Comparison of ENCODE assay signal across 9 mouse cellular contexts in genomic region chr3:95134133-95134532, GRCm38 (mm10). TPM values are rescaled to one million over a fixed set of nuclear protein-coding genes. Genes with fewer than 3 reads are reported as not detected.
DNase-seq lines count a peak whose midpoint lies in the region; ATAC-seq and TF ChIP-seq lines count a peak whose summit lies in the region.
"Not testable (repeated sequence)": the region's sequence is repeated elsewhere in the genome, so short reads cannot be mapped to it uniquely, and the experiment has no call there.
"Had no signal": no experiment of that assay in that cellular context is flagged by ENCODE, and none has a peak within 500 bp of the region (broad histone marks: within the 10 kb centered on the region; RNA-seq: fewer than 3 reads in every experiment).

No protein-coding gene starts in this region.

- not testable (repeated sequence) for H3K9ac ChIP-seq in forebrain, embryonic 11.5 days (ENCODE audit: low read length); heart, embryonic 13.5 days; hindbrain, embryonic 16.5 days (ENCODE audit: low read depth, low read length); liver, embryonic 16.5 days (ENCODE audit: low read depth, low read length); midbrain, embryonic 13.5 days (replicated peaks)

- H3K4me3 ChIP-seq in forebrain, embryonic 11.5 days (ENCODE audit: low read depth, low read length), result not testable (repeated sequence)
- peak overlapping the region; percentile 73 for H3K4me3 ChIP-seq in heart, embryonic 13.5 days
- H3K4me3 ChIP-seq in hindbrain, embryonic 16.5 days (ENCODE audit: low read length), result peak overlapping the region; percentile 45
- H3K4me3 ChIP-seq in left cerebral cortex, adult 2 months, result peak overlapping the region; percentile 67; the same call in 1 of the 2 replicates
- peak overlapping the region; percentile 72 for H3K4me3 ChIP-seq in liver, embryonic 16.5 days (ENCODE audit: low read depth, low read length)
- H3K4me3 ChIP-seq in midbrain, embryonic 13.5 days (replicated peaks), result peak overlapping the region; percentile 72; the same call in 1 of the 2 replicates
- H3K4me3 ChIP-seq in small intestine, adult 2 months (ENCODE audit: low read depth, low read length), result peak overlapping the region; percentile 55; the same call in 1 of the 2 replicates

- not testable (repeated sequence) for H3K27me3 ChIP-seq in forebrain, embryonic 11.5 days (ENCODE audit: control insufficient read depth, insufficient read depth, low read length); heart, embryonic 13.5 days (replicated peaks); hindbrain, embryonic 16.5 days (replicated peaks; ENCODE audit: control insufficient read depth, insufficient read depth, low read length); liver, embryonic 16.5 days (ENCODE audit: control insufficient read depth, insufficient read depth, low read depth, low read length); midbrain, embryonic 13.5 days; small intestine, adult 2 months (ENCODE audit: control insufficient read depth, insufficient read depth, low read length)

- WGBS in forebrain, embryonic 11.5 days, result no CpG with 5 or more reads among the region's 12 CpGs
- WGBS in heart, embryonic 13.5 days, result no CpG with 5 or more reads among the region's 12 CpGs
- WGBS in hindbrain, embryonic 16.5 days, result no CpG with 5 or more reads among the region's 12 CpGs
- WGBS in liver, embryonic 16.5 days (ENCODE audit: insufficient replicate concordance), result no CpG with 5 or more reads among the region's 12 CpGs
- WGBS in midbrain, embryonic 13.5 days, result no CpG with 5 or more reads among the region's 12 CpGs
- WGBS in small intestine, adult 2 months, result no CpG with 5 or more reads among the region's 12 CpGs

- not testable (repeated sequence) for TF ChIP-seq CTCF in left cerebral cortex, adult 2 months (IDR thresholded peaks at IDR 0.05); small intestine, adult 2 months (IDR thresholded peaks at IDR 0.05; ENCODE audit: extremely low read depth, insufficient read length, insufficient replicate concordance, low read depth, low read length)

- TF ChIP-seq POLR2A in small intestine, adult 2 months (IDR thresholded peaks at IDR 0.05; ENCODE audit: low read depth, low read length), result not testable (repeated sequence)

- ATAC-seq in cerebellum, adult (ENCODE audit: insufficient number of reproducible peaks, low FRiP score, low TSS enrichment), result 0 out of 2 replicates have a peak, but pooled peaks have one; percentile 6
- ATAC-seq in forebrain, embryonic 11.5 days (replicated peaks; ENCODE audit: low FRiP score), result peak; percentile 40
- not testable (repeated sequence) for ATAC-seq in heart, embryonic 13.5 days (ENCODE audit: extremely low read depth, insufficient number of reproducible peaks, low FRiP score, low TSS enrichment)
- peak; percentile 73 for ATAC-seq in hindbrain, embryonic 16.5 days
- ATAC-seq in liver, embryonic 16.5 days (ENCODE audit: low read depth), result peak; percentile 41
- peak; percentile 72 for ATAC-seq in midbrain, embryonic 13.5 days

- not testable (repeated sequence) for H3K4me1 ChIP-seq in forebrain, embryonic 11.5 days (replicated peaks; ENCODE audit: control insufficient read depth, insufficient read depth, low read length); small intestine, adult 2 months (ENCODE audit: control insufficient read depth, insufficient read depth, insufficient read length, low read length)
- H3K4me1 ChIP-seq in heart, embryonic 13.5 days, result peaks cover 22% of the 10 kb centered on the region
- peaks cover 20% of the 10 kb centered on the region for H3K4me1 ChIP-seq in hindbrain, embryonic 16.5 days (ENCODE audit: control insufficient read depth, insufficient read depth, low read depth, low read length)
- H3K4me1 ChIP-seq in liver, embryonic 16.5 days (ENCODE audit: control insufficient read depth, low read depth, low read length), result peaks cover 26% of the 10 kb centered on the region
- peaks cover 23% of the 10 kb centered on the region for H3K4me1 ChIP-seq in midbrain, embryonic 13.5 days (replicated peaks)

- intact Hi-C loops in left cerebral cortex, adult 2 months (cut with DNase I), result not testable (repeated sequence)

- not testable (repeated sequence) for H3K27ac ChIP-seq in forebrain, embryonic 11.5 days (ENCODE audit: low read depth, low read length); heart, embryonic 13.5 days (replicated peaks); hindbrain, embryonic 16.5 days (ENCODE audit: low read depth, low read length); left cerebral cortex, adult 2 months; liver, embryonic 16.5 days (ENCODE audit: low read length); midbrain, embryonic 13.5 days; small intestine, adult 2 months (ENCODE audit: insufficient read depth, low read depth, low read length)

- H3K36me3 ChIP-seq in forebrain, embryonic 11.5 days (ENCODE audit: control insufficient read depth, insufficient read depth, low read length); hindbrain, embryonic 16.5 days (ENCODE audit: control insufficient read depth, insufficient read depth, low read length); liver, embryonic 16.5 days (ENCODE audit: control insufficient read depth, insufficient read depth): not testable (repeated sequence)
- H3K36me3 ChIP-seq in heart, embryonic 13.5 days, result peaks cover 37% of the 10 kb centered on the region
- peaks cover 27% of the 10 kb centered on the region for H3K36me3 ChIP-seq in midbrain, embryonic 13.5 days
- H3K36me3 ChIP-seq in small intestine, adult 2 months (ENCODE audit: control insufficient read depth, insufficient read depth, low read length), result peaks cover 19% of the 10 kb centered on the region

- not testable (repeated sequence) for H3K9me3 ChIP-seq in forebrain, embryonic 11.5 days (ENCODE audit: control insufficient read depth, low read length); heart, embryonic 13.5 days; hindbrain, embryonic 16.5 days (ENCODE audit: control insufficient read depth, low read length); liver, embryonic 16.5 days (replicated peaks; ENCODE audit: control insufficient read depth, low read length); midbrain, embryonic 13.5 days

- not testable (repeated sequence) for H3K4me2 ChIP-seq in forebrain, embryonic 11.5 days (ENCODE audit: low read depth, low read length, severe bottlenecking); heart, embryonic 13.5 days; hindbrain, embryonic 16.5 days (ENCODE audit: low read length); liver, embryonic 16.5 days (ENCODE audit: low read depth, low read length); midbrain, embryonic 13.5 days (replicated peaks)

- not testable (repeated sequence) for DNase-seq in forebrain, embryonic 11.5 days (ENCODE audit: low spot score); left cerebral cortex, adult 2 months (ENCODE audit: extremely low spot score in 1 of 2, low spot score in 2 of 2)

RNA-seq across cellular contexts. Expression of gene Lysmd1, which starts 0.2 kb away (rescaled TPM):
- 11.7 and 12.4 TPM in 2 replicates for polyA plus RNA-seq in forebrain, embryonic 11.5 days (2014; fragmentation: Nextera tagmentation; extraction: Ambion mirVana)
- 8.8 and 9.8 TPM in 2 replicates for polyA plus RNA-seq in heart, embryonic 13.5 days (2015; fragmentation: Nextera tagmentation; extraction: Ambion mirVana)
- 51.9 and 52.3 TPM in 2 replicates for polyA plus RNA-seq in hindbrain, embryonic 16.5 days (2015; fragmentation: Nextera tagmentation; extraction: Ambion mirVana)
- total RNA-seq in left cerebral cortex, adult 2 months (2021), result 10 to 100 TPM; 13.5 to 16.1 TPM
- 7.5 and 7.8 TPM in 2 replicates for polyA plus RNA-seq in liver, embryonic 16.5 days (2015; fragmentation: Nextera tagmentation; extraction: Ambion mirVana)
- polyA plus RNA-seq in midbrain, embryonic 13.5 days (2015; fragmentation: Nextera tagmentation; extraction: Ambion mirVana), result 36.2 and 38.1 TPM in 2 replicates
- polyA plus RNA-seq in small intestine, adult 2 months (2012; rRNA removed), result 1.8 and 5.0 TPM in 2 replicates

RNA-seq across cellular contexts. Expression of gene Scnm1, which starts 0.3 kb away (rescaled TPM):
- polyA plus RNA-seq in forebrain, embryonic 11.5 days (2014; fragmentation: Nextera tagmentation; extraction: Ambion mirVana), result 77.4 and 88.0 TPM in 2 replicates
- 51.7 and 54.2 TPM in 2 replicates for polyA plus RNA-seq in heart, embryonic 13.5 days (2015; fragmentation: Nextera tagmentation; extraction: Ambion mirVana)
- 83.2 and 83.6 TPM in 2 replicates for polyA plus RNA-seq in hindbrain, embryonic 16.5 days (2015; fragmentation: Nextera tagmentation; extraction: Ambion mirVana)
- 10 to 100 TPM; 45.6 to 49.7 TPM for total RNA-seq in left cerebral cortex, adult 2 months (2021)
- 24.7 and 25.5 TPM in 2 replicates for polyA plus RNA-seq in liver, embryonic 16.5 days (2015; fragmentation: Nextera tagmentation; extraction: Ambion mirVana)
- 99.2 and 103 TPM in 2 replicates for polyA plus RNA-seq in midbrain, embryonic 13.5 days (2015; fragmentation: Nextera tagmentation; extraction: Ambion mirVana)
- 15.3 and 34.3 TPM in 2 replicates for polyA plus RNA-seq in small intestine, adult 2 months (2012; rRNA removed)

RNA-seq across cellular contexts. Expression of gene Tnfaip8l2, which starts 8.0 kb away (rescaled TPM):
- polyA plus RNA-seq in forebrain, embryonic 11.5 days (2014; fragmentation: Nextera tagmentation; extraction: Ambion mirVana), result 1.3 and 1.9 TPM in 2 replicates
- 2.1 and 2.8 TPM in 2 replicates for polyA plus RNA-seq in heart, embryonic 13.5 days (2015; fragmentation: Nextera tagmentation; extraction: Ambion mirVana)
- polyA plus RNA-seq in hindbrain, embryonic 16.5 days (2015; fragmentation: Nextera tagmentation; extraction: Ambion mirVana), result 3.0 and 3.3 TPM in 2 replicates
- 1 to 10 TPM; 2.5 to 2.6 TPM for total RNA-seq in left cerebral cortex, adult 2 months (2021)
- polyA plus RNA-seq in liver, embryonic 16.5 days (2015; fragmentation: Nextera tagmentation; extraction: Ambion mirVana), result 9.3 and 9.6 TPM in 2 replicates
- polyA plus RNA-seq in midbrain, embryonic 13.5 days (2015; fragmentation: Nextera tagmentation; extraction: Ambion mirVana), result 2.3 and 2.8 TPM in 2 replicates
- 8.6 and 52.3 TPM in 2 replicates for polyA plus RNA-seq in small intestine, adult 2 months (2012; rRNA removed)

RNA-seq across cellular contexts. Expression of gene Tmod4, which starts 9.9 kb away (rescaled TPM):
- 0.37 and 0.75 TPM in 2 replicates for polyA plus RNA-seq in forebrain, embryonic 11.5 days (2014; fragmentation: Nextera tagmentation; extraction: Ambion mirVana)
- polyA plus RNA-seq in heart, embryonic 13.5 days (2015; fragmentation: Nextera tagmentation; extraction: Ambion mirVana), result 0.82 and 1.4 TPM in 2 replicates
- polyA plus RNA-seq in hindbrain, embryonic 16.5 days (2015; fragmentation: Nextera tagmentation; extraction: Ambion mirVana), result 0.98 and 1.7 TPM in 2 replicates
- under 1 TPM in 1 of 2 experiments, not detected in 1; 0.82 TPM for total RNA-seq in left cerebral cortex, adult 2 months (2021)
- 0.83 and 1.2 TPM in 2 replicates for polyA plus RNA-seq in liver, embryonic 16.5 days (2015; fragmentation: Nextera tagmentation; extraction: Ambion mirVana)
- 1.0 and 1.8 TPM in 2 replicates for polyA plus RNA-seq in midbrain, embryonic 13.5 days (2015; fragmentation: Nextera tagmentation; extraction: Ambion mirVana)
- 0.62 and 0.84 TPM in 2 replicates for polyA plus RNA-seq in small intestine, adult 2 months (2012; rRNA removed)
- total RNA-seq: common myeloid progenitor, adult 5-6 weeks had no signal

RNA-seq across cellular contexts. Expression of gene Vps72, which starts 23.3 kb away (rescaled TPM):
- 249 and 274 TPM in 2 replicates for polyA plus RNA-seq in forebrain, embryonic 11.5 days (2014; fragmentation: Nextera tagmentation; extraction: Ambion mirVana)
- 98.9 and 100.0 TPM in 2 replicates for polyA plus RNA-seq in heart, embryonic 13.5 days (2015; fragmentation: Nextera tagmentation; extraction: Ambion mirVana)
- polyA plus RNA-seq in hindbrain, embryonic 16.5 days (2015; fragmentation: Nextera tagmentation; extraction: Ambion mirVana), result 142 and 158 TPM in 2 replicates
- total RNA-seq in left cerebral cortex, adult 2 months (2021), result 10 to 100 TPM; 42.1 to 43.1 TPM
- 29.6 and 33.4 TPM in 2 replicates for polyA plus RNA-seq in liver, embryonic 16.5 days (2015; fragmentation: Nextera tagmentation; extraction: Ambion mirVana)
- polyA plus RNA-seq in midbrain, embryonic 13.5 days (2015; fragmentation: Nextera tagmentation; extraction: Ambion mirVana), result 256 and 262 TPM in 2 replicates
- 27.4 and 63.8 TPM in 2 replicates for polyA plus RNA-seq in small intestine, adult 2 months (2012; rRNA removed)
